Mouse (Mus musculus) testis, adult 2 months (tissue): Measurements from ENCODE around the gene Scgb2b27. TPM values are rescaled to one million over a fixed set of nuclear protein-coding genes. Genes with fewer than 3 reads are reported as not detected.
A peak's percentile ranks its signal among the peaks of the same experiment; 100 is the strongest.
"Not testable (repeated sequence)": the region's sequence is repeated elsewhere in the genome, so short reads cannot be mapped to it uniquely, and the experiment has no call there.

Experiments
- H3K27ac ChIP-seq: fragments of 200-500 bp; 2 replicates; pipeline ENCODE4 v1.5.1; 2012; ENCODE audit warnings: low read depth, low read length; ENCODE audit not compliant: control insufficient read depth, insufficient read depth
- H3K27me3 ChIP-seq: fragments of 200-500 bp; 2 replicates; pipeline ENCODE4 v1.6.1; 2012; ENCODE audit warnings: mild to moderate bottlenecking, low read length, moderate library complexity; ENCODE audit not compliant: control insufficient read depth, insufficient read depth
- H3K36me3 ChIP-seq: fragments of 200-500 bp; 2 replicates; pipeline ENCODE4 v1.6.1; 2012; ENCODE audit warnings: mild to moderate bottlenecking, low read length; ENCODE audit not compliant: control insufficient read depth, insufficient read depth
- H3K4me1 ChIP-seq: fragments of 200-500 bp; 2 replicates; pipeline ENCODE4 v1.6.1; 2012; ENCODE audit warnings: low read length; ENCODE audit not compliant: control insufficient read depth, insufficient read depth
- H3K4me3 ChIP-seq: fragments of 200-500 bp; 2 replicates; pipeline ENCODE4 v1.5.1; 2012; ENCODE audit warnings: low read depth, mild to moderate bottlenecking, low read length, moderate library complexity, mixed read lengths; ENCODE audit not compliant: control insufficient read depth
- CTCF ChIP-seq: fragments of 200-500 bp; IDR thresholded peaks from 2 replicates; pipeline ENCODE4 v1.5.1; 2012; ENCODE audit warnings: low read depth, mild to moderate bottlenecking, inconsistent platforms, low read length, moderate library complexity; ENCODE audit not compliant: control insufficient read depth, insufficient read depth, insufficient replicate concordance
- POLR2A ChIP-seq: fragments of 200-500 bp; IDR thresholded peaks from 2 replicates; pipeline ENCODE4 v1.6.1; 2012; ENCODE audit warnings: low read depth, mild to moderate bottlenecking, inconsistent platforms, low read length, moderate library complexity; ENCODE audit not compliant: control insufficient read depth
- polyA plus RNA-seq: library from polyadenylated mRNA; depleted of rRNA; stranded (reverse); fragments of >200 nt; gene quantifications from 2 replicates; pipeline ENCODE4 v1.2.3, GENCODE M21; 2012; rRNA removed

Gene Scgb2b27
- polyA plus RNA-seq = not detected in 2 replicates

DNA sequence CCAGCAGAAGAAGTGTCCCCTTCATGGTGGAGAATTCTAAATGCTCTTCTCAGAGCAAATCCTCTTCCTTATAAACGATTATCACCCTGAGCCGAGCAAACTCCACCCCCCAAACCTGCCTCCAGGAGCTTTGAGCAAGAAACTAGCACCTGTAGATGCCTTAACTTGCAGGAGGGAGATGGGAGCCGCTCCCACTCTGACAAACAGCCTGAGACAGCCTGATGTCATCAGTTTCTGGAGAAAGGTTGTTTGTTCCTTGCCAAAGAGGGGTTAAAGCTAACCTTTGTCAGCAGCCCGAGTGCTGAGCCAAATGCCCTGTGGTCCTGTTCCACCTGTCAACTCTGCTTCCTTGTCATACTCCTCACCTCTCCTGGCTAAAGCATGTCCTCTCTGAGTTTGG, at the start of gene Scgb2b27:
Gene Scgb2b27, minus strand, starts transcription at position 101 of the 400 bp plus-strand sequence.
- TF ChIP-seq POLR2A (no peak), CTCF (no peak)
- Histone ChIP-seq H3K36me3 (no peaks in the 10 kb centered on the region), H3K4me3 (no peak within 1 kb of the TSS), H3K27ac (no peak within 1 kb of the TSS), H3K27me3 (no peaks in the 10 kb centered on the region), H3K4me1 (no peaks in the 10 kb centered on the region)

DNA sequence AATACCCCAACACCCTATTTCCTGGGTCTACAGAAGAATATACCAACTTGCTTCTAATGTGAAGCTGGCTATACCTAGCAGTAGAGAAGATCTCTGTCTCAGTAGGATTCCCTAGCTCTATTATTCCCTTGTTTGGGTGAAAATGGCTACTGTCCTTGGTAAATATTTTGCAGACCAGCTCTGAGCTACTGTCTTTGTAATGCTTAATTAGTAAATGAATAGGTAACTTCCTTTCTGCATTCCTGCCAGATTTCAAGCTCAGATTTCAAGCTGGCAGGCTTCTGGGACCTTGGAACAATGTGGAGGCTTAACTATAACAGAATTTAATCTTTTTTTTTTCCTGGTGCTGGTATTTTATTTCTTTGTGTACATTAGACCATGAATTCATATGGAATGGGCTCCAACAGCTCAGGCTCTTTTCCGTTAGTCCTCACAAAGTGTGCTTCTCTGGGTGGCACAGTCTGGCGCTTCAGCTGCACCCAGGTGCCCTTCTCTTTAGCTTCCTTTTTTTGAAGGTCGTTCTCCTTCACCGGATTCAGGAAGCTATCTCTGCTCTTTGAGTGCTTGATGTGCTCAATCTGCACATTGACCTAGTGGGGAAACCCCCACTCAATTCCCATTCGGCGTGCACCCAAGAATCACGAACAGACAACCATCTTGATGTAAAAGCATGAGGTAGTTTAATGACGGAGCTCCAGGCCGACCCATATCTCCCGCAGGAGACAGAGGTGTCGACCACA, 22.5 kb upstream of the Scgb2b27 start:
- H3K36me3 ChIP-seq, H3K4me3 ChIP-seq, H3K27me3 ChIP-seq, H3K27ac ChIP-seq, H3K4me1 ChIP-seq: not testable (repeated sequence)

DNA sequence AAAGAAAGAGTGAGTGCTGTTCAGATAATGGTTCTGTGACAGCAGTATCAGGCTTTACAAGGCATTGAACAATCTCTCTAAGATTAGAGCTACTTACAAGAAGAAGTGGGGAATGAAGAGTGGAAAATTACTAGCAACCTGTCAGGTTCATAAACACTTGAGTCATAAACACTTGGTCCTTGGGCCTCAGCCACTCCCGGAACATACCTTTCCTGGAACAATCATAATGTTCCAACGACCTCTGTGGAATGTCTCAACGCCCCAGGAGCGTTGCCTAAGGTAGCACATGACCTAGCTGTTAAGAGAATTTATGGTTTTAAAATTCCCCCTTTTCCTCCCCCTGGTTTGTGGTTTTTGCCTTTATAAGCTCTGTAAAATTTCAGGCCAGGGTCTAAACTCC, 20.8 kb upstream of the Scgb2b27 start:
- not testable (repeated sequence) for H3K27ac ChIP-seq, H3K4me3 ChIP-seq, H3K4me1 ChIP-seq, H3K36me3 ChIP-seq, H3K27me3 ChIP-seq

DNA sequence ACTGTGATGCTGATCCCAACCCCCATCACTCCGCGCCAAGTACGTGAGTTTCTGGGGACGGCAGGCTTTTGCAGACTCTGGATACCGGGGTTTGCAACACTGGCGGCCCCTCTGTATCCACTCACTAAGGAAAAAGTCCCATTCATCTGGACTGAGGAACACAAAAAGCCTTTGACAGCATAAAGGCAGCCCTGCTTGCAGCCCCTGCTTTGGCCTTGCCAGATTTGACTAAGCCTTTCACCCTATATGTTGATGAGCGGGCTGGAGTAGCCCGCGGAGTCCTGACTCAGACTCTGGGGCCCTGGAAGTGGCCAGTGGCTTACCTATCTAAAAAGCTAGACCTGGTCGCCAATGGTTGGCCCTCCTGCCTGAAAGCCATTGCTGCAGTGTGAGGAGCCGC, 16.3 kb upstream of the Scgb2b27 start:
- H3K27ac ChIP-seq = no peak overlapping the region
- no peaks in the 10 kb centered on the region for H3K36me3 ChIP-seq
- TF ChIP-seq POLR2A (no peak), CTCF (no peak)
- no peaks in the 10 kb centered on the region for H3K27me3 ChIP-seq
- no peak overlapping the region for H3K4me3 ChIP-seq
- H3K4me1 ChIP-seq = no peaks in the 10 kb centered on the region

DNA sequence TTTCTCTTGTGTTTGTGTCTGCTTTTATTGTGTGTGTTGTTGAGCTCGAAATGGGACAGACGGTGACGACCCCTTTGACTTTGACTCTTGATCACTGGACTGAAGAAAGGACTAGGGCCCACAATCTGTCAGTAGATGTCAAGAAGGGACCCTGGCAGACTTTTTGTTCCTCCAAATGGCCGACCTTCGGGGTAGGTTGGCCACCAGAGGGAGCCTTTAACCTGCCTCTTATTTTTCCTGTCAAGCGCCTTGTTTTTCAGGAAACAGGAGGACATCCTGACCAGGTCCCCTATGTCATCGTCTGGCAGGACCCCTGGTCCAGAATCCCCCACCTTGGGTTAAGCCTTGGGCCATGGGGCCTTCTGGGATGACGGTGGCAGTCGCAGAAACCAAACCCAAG, 13.5 kb upstream of the Scgb2b27 start:
- H3K27me3 ChIP-seq, H3K4me3 ChIP-seq, H3K4me1 ChIP-seq, H3K27ac ChIP-seq, H3K36me3 ChIP-seq: not testable (repeated sequence)

DNA sequence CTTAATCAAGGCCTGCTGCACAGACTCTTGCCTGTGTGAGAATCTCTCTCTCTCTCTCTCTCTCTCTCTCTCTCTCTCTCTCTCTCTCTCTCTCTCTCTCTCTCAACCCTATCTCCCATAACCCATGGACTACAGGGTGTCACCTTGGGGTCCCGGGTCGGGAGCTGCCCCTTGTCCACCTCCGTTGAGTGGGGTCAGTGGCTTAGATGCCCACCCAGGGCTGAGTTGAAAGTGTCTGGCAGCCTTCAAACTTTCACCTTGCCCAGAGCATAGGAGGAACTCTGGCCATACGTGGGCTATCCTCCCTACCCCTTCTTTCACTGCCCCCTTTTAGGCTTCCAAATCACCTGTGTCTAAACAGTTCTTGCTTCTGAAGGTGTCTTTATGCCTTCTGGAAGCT, 11.9 kb upstream of the Scgb2b27 start:
- Histone ChIP-seq H3K36me3 (no peaks in the 10 kb centered on the region), H3K27me3 (no peaks in the 10 kb centered on the region), H3K4me3 (no peak overlapping the region), H3K27ac (no peak overlapping the region), H3K4me1 (no peaks in the 10 kb centered on the region)
- no peak for TF ChIP-seq POLR2A

DNA sequence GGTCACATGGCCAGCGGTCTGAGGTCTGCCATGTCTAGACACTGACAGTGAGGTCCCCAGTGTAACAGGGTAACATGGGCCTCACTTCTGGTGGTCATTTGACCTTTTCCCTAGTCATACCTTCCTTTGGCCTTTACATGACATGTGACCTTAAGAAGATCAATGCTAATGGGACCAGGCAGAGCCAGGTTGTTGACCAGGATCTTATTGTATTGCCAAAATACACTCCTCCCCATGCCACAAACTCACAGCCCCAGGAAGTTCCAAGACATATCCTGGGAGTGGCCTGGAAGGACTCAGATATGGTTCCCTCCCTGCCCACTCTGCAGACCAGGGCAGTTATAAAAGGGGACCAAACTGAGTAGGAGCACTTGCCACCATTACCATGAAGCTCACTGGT, 7.4 kb upstream of the Scgb2b27 start, which contains the start of gene Scgb1b27:
Gene Scgb1b27, plus strand, starts transcription at position 301 of the 400 bp plus-strand sequence.
- H3K4me1 ChIP-seq, H3K4me3 ChIP-seq, H3K36me3 ChIP-seq, H3K27me3 ChIP-seq, H3K27ac ChIP-seq: not testable (repeated sequence)

DNA sequence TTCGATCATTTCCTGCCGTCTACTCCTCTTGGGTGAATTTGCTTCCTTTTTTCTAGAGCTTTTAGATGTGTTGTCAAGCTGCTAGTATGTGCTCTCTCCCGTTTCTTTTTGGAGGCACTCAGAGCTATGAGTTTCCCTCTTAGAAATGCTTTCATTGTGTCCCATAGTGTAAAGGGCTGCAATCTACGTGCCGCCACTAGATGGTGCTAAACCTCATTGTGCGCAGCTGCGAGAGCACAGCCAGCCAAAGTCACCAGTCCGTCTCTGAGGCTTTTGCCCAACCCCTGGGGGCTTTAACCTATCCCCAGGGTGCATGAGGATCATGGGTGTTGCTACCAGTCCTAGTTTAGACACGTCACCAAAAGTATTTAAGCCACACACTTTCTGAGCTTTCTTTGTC, 31.5 kb downstream of the Scgb2b27 start:
- not testable (repeated sequence) for H3K4me3 ChIP-seq, H3K27me3 ChIP-seq, H3K36me3 ChIP-seq, H3K4me1 ChIP-seq, H3K27ac ChIP-seq
- TF ChIP-seq CTCF = peak; percentile 41; the same call in 1 of the 2 replicates

Other genes starting within 250 kb of the Scgb2b27 start
- gene Scgb2b26, start 68.9 kb downstream of the Scgb2b27 start, polyA plus RNA-seq = not detected in 2 replicates
- not detected in 2 replicates for gene Scgb1b27, start 7.5 kb upstream of the Scgb2b27 start, polyA plus RNA-seq
- gene Scgb1b30, start 81.5 kb upstream of the Scgb2b27 start, polyA plus RNA-seq = not detected in 2 replicates
- 10.6 and 12.1 TPM in 2 replicates for gene Wtip, start 119.3 kb upstream of the Scgb2b27 start, polyA plus RNA-seq
- gene Uba2, start 155.7 kb upstream of the Scgb2b27 start, polyA plus RNA-seq = 56.6 and 57.1 TPM in 2 replicates
- 32.1 and 34.1 TPM in 2 replicates for gene Pdcd2l, start 182.7 kb upstream of the Scgb2b27 start, polyA plus RNA-seq
- gene Gpi1, start 216.4 kb upstream of the Scgb2b27 start, polyA plus RNA-seq = 456 and 474 TPM in 2 replicates
- gene Gm6096, start 237.1 kb upstream of the Scgb2b27 start, polyA plus RNA-seq = not detected in 2 replicates